Mouse (Mus musculus) gastrocnemius, postnatal 36 days (tissue): Measurements from ENCODE around the gene Traf3ip2. TPM values are rescaled to one million over a fixed set of nuclear protein-coding genes. Genes with fewer than 3 reads are reported as not detected.

ENCODE experiments used
- DNase-seq, 2 experiments: peaks; one replicate each; pipeline ENCODE4 v3.0.0; 2022
- intact Hi-C: fragments of 180-260 bp; cut with DNase I; formaldehyde crosslinking; loops from one replicate; pipeline ENCODE4 v1.15.1; 2025
- long read RNA-seq, 2 experiments: library from polyadenylated mRNA; stranded (forward); transcript quantifications; one replicate each; pipeline ENCODE4 v2.0.0; 2021
- total RNA-seq, 2 experiments: library from RNA; stranded (reverse); gene quantifications; 2 replicates each; pipeline ENCODE4 v1.2.3; 2021

Traf3ip2 gene
- total RNA-seq = 1 to 10 TPM; 4.9 to 5.1 TPM
- long read RNA-seq, experiment 1, partial matches to known transcripts = 0 of 10 reads
- long read RNA-seq, experiment 1, other reads (novel, unspliced or antisense) = 6 of 10 reads
- long read RNA-seq, experiment 2, partial matches to known transcripts = 1 of 8 reads
- long read RNA-seq, experiment 2, other reads (novel, unspliced or antisense) = 3 of 8 reads

DNA sequence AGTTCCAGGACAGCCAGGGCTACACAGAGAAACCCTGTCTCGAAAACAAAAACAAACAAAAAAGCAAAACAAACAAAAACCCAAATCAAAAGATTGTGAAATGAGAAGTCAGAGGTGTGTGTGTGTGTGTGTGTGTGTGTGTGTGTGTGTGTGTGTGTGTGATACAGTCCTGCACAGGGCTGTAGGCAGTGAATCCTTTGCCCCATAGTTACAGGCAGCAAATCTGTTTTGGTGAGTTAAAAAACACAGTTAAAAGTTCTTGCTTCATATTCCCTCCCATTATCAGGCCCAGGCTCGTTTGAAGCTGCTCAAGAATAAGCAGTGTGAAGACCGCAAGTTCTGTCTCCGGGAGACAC is at the start of gene Traf3ip2:
Gene Traf3ip2 (plus strand): TSS at position 302 of the 356 bp plus-strand sequence.
- DNase-seq = no peak
- intact Hi-C loops = loop anchor here (1.0 to 2.0 kb wide), 2 partner anchors 54 to 118 kb away; no protein-coding TSS in a partner anchor

DNA sequence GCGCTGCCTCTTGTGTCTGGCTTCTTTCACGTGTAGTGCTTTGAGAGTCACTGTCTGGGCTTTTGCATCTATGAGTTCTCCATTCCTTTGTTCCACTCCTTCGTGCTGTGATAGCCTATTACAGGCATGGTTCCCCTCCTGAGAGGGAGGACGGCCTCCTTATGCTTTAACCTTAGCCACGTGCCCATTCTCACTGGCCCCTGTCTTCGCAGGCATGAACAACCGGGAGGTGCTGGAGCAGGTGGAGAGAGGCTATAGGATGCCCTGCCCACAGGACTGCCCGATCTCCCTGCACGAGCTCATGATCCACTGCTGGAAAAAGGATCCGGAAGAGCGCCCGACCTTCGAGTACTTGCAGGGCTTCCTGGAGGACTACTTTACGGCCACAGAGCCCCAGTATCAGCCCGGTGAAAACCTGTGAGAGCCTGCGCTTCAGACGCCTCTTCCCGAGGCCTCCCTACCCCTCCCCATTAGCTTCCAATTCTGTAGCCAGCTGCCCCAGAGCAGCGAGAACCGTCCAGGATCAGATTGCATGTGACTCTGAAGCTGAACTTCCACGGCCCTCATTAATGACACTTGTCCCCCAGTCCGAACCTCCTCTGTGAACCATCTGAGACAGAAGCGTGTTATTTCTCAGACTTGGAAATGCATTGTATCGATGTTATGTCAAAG is 49.0 kb upstream of the Traf3ip2 start:
- intact Hi-C loops = loop anchor here (5.0 kb wide), 1 partner anchor 34 kb away; no protein-coding TSS in a partner anchor
- no peak for DNase-seq

DNA sequence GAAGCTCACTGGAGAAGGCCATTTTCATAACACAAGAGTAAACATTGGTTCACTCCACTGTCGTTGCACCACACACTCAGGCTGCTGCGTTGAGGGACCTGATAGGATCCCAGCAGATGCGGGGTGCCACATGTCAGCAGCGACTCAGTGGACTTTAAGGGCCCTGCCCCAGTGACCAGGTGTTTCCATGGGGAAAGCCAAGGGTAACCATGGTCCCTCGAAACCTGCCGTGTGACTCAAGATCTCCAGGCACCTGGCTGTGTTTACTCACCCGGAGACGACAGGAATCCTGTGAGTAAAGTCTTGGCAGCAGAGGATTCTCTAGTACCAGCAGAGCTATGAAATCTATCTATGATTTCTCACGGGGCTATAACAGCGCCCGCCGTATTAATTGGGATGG is 45.8 kb upstream of the Traf3ip2 start:
- no peak for DNase-seq
- intact Hi-C loops = no loop called here

DNA sequence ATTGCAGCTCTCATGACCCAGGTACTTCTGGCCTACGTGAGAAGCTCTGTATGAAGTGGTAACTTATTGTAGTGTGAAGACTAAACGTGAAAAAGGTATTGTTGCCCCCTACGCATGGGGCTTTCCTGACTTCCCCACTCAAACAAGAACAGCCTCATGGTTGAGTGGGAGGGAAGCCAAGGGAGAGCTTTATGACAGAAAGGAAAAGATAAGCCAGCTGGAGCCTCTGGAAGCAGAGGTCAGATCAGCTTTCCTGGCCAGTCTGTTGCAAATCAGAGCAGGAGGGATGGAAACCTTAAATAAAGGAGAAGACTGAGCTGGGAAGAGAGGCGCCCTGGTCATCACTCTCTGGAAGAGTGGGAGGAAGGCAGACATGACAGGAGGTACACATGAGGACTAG is 43.7 kb upstream of the Traf3ip2 start:
- DNase-seq = no peak
- intact Hi-C loops = no loop called here

DNA sequence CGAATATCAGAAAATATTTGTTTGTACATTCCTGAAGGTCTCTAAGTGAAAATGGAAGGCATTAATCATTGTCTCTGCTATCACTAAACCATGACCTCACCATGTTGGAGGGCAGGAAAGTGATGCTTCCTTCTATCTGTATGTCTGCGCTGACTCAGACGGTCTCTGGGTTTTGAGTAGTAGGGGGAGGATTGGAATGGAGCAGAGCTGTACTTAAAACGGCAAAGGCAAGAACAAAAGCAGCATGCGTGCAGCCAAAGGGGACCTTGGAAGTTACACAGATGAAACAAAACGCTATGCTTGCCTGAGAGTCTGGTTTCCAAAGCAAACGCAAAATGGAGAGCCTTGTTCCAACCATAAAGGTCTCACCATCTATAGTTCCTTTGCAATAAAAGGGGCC is 41.7 kb upstream of the Traf3ip2 start:
- DNase-seq = no peak
- intact Hi-C loops = no loop called here

DNA sequence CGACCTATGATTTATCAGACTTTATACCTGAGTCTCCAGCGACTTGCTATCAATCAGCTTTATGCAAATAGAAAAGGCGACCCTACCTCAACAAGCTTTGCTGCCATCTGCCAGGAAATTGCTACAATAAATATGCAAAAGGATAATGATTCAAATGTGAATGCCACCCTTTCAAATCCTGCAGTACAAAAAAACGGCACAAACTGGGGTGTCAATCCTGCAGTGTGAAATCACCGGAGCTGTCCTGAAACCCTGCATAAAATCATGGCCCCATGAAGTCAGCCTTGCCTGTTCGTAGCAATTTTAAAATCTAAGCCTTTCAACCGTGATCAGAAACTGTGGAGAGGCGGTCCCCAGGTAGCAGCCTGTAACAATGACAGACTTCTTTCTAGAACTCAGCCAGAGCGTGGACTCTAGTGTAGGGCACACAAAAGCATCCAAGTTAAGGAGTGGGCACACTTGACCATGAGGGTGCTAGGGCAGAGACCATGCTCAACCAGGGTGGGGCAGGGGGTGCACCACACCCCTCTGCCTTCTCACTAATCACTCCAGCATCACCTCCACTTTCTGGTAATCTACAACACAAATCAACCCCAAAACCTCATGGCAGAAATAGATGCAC is 40.6 kb upstream of the Traf3ip2 start:
- DNase-seq = no peak
- intact Hi-C loops = no loop called here

DNA sequence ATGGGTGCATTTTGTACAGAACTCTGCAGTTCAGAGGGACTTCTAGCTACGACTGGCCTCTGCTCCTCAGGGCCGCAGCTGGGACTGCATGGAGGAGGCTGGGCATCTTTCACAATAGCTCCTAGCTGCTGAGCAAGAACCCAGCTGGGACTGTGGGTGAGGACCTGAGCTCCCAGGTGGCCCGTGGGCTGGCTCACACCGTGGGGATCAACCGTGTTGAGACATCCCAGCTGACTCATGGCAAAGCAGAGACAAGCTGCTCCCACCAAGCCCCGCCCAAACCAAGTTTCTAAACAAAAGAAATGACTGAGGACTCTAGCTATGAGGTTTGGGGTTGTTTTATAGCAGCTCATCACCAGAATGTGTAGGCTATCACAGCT is 40.1 kb upstream of the Traf3ip2 start:
- intact Hi-C loops = no loop called here
- peak in 1 of 2 experiments; percentile 24 for DNase-seq

DNA sequence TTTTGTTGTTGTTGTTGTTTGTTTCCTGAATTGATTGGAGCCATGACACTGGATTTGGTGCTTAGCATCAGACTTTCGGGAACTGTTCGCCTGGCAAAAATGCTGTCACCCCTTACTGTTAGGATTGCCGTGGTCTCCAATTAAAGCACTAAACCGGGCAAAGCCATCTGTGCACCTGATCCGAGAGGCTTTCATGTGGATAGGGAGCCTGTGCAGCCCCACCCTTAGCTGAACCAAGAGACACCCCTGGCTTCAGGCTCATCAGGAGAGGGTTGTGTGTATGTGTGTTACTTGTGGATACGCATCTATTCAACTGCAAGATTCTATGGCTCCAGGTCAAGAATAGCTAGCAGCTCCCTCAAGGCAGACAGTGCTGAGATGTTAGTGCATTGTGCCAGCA is 36.3 kb upstream of the Traf3ip2 start:
- intact Hi-C loops = no loop called here

DNA sequence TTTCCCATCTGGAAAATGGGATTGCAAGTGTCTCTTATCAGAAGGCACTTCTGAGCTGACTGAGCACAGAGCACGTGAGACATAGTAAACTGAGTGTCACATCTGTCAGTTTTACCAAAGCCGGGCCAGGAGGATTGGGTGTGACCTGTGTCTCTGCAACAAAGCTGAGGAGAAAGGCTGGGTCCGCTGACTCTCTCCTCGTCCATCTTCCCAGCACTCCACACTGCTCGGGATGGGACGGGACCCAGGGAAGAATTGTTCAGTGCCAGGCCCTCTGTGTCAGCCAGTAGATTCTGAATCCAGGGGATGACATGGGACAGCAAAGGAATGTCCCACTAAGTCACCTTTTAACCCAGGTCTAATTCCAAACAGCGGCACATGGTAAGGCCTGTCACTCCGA is 32.3 kb upstream of the Traf3ip2 start:
- intact Hi-C loops = no loop called here
- no peak for DNase-seq

More for the DNA sequence above, 36.3 kb upstream of the Traf3ip2 start:
- no peak for DNase-seq

DNA sequence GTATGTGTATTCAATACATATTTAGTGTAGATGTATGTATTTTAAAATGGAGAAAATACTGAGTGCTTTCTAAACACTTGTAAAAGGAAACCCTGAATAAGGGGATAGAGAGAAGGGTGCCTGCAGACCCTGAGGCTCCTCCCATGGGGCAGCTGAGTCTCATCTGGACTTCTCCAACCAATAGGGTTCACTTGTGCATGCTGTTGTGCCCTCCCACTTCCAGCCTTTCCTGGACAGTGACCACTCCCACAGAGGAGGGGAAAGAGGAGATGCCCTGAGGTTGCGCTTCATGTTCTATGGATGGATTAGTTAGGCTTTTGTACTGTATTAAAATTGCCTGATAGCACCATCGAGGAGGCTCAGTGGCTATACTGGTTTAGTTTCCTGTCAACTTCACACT is 30.3 kb upstream of the Traf3ip2 start:
- intact Hi-C loops = no loop called here
- no peak for DNase-seq

DNA sequence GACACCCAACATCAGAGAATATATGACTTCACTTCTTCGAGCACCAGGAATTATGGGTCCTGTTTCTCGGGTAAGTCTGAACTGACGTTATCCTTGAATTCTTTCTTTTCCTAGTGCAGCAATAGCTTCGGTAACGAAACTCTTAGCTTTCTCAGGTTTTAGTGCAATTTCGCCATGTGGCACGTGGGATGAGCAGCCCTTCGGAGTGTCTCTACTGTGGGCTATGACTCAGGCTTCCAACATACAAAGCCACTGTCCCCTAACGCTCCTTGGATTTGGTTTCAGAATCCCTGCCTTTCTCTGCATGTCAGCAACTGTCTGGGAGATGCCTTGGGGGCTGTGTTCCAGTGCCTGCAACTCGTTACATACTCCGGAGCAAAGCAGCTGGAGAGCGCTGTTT is 29.0 kb upstream of the Traf3ip2 start:
- intact Hi-C loops = no loop called here
- no peak for DNase-seq

DNA sequence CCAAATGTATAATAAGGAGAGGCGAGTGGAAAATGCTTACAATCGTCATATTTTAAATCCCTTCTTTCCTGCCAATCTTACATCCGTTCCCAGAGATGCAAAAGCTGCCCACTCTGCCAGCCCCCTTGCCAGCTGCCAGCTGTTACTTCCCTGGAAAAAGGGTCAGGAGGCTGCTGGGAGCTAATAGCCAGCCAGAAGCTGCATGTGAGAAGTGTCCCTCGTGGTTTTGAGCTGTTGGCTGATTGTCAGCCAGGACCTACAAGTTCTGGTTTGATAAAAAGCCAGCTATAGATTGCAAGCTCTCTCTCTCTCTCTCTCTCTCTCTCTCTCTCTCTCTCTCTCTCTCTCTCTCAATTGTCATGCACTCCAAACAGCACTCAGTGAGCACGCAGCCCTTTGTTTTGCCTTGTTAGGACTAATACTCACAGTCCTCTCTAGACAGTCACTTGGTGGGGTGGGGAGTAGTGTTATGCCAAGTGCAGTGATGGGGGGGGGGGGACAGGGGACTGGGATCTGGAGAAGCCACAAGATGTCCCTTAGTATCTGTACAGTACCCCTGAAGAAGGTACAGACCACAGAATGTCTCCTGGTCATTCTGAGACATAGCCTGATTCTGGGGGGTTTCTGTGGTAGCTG is 25.3 kb upstream of the Traf3ip2 start:
- no peak for DNase-seq
- intact Hi-C loops = no loop called here

DNA sequence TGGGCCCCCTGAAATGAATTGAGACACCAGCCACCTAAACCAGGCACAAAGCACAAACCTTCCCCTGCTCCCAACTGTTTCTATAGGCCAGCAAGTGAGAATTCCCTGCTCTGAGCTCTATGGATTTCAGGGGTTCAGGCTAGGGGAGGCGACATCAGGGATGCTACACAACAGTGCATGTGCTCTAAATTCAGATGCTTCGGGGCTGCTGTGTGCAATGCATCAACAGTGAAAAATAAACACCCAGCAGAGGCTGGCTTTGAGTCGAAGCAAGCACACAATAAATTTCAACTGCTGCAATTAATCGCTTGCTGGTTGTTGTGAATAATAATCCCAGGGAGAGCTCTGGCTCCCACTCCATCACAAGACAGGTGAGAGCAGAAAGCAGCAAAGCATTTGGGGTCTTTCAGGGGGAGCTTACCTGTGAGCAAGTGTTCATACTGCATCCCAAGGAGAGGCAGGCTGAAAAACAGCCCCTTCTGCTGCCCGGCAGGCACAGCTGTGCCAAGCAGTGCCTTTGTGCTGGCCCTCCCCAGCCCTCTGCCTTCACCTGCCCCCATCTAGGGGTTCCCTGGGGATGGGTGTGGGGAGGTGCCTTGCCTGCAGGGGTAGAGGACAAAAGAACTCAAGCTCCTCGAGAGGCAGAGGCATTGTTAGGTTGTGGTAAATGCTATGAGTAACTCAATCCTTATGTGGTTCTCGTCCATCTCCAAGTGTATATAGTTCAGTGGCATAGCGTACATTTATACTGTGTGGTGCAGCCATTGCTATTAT is 24.6 kb upstream of the Traf3ip2 start:
- no peak for DNase-seq
- intact Hi-C loops = no loop called here

DNA sequence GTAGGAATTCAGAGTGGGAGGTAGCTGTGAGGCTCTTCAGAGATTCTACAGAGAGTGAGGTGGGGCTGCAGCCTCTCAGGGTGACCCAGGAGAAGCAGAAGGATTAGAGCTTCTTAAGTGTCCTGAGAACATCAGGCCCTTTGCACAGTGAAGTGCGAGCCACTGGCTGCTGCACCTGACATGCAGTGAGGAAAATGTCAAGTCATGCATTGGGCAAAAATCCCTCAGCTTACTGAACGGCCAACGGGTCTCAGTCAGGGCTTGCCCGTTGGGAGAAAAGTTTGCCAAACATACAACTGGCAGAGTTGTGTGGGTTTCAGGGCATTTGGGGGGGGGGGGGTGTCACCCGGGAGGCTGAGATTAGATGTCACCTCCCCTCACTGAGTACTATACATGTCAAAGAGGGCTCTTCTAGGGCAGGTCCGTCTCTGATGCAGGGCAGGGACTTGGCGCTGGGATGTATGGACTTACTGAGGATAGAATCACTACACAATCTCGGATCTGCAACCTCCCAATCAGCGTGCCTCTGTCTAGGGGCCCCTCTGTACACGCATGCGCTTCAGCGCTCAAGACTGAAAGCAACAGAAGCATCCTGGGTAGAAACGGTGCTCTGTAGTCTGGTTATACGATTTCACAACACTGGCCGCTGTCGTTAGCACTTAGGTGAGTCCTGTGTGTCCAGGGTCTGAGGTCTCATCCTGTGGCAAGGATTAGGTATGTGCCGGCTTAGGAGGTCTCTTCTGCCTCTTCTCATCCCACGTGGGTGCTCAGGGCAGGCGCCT is 22.8 kb upstream of the Traf3ip2 start:
- no peak for DNase-seq
- intact Hi-C loops = no loop called here

DNA sequence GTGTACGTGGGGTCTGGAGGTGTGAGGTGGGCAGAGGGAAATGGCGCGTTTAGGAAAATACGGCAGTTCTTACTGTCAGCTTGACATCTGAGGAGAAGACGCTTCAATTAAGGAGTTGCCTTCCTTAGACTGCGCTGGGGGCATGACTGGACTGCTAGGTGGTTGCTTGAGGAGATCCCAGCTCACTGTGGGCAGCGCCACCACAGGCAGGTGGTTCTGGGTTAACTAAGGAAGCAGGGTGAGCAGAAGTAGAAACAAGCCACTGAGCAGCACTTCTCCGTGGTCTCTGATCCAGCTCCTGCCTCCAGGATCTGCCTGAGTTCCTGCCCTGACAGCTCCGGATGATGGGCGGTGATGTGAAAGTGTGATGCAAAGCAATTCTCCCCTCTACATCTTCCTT is 22.1 kb upstream of the Traf3ip2 start:
- intact Hi-C loops = no loop called here
- DNase-seq = no peak

DNA sequence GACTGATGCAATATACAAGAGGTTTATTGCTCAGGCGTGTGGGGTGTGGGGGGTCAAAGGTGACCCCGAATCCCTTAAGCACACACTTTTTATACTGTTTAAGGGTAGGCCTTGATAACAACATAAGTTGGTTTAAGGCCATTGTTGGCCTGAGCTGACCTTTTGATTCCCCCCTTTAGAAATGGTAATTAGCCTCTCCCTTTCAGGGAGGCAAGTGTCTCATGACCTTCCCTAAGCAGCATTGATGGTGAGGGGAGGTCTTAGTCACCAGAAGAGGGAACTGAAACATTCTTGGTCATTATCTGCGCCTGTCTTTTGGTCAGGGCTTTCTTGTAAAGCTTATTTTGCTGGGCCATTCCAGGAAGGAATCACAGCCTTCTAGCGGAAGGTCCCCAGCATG is 20.2 kb upstream of the Traf3ip2 start:
- intact Hi-C loops = no loop called here
- no peak for DNase-seq

DNA sequence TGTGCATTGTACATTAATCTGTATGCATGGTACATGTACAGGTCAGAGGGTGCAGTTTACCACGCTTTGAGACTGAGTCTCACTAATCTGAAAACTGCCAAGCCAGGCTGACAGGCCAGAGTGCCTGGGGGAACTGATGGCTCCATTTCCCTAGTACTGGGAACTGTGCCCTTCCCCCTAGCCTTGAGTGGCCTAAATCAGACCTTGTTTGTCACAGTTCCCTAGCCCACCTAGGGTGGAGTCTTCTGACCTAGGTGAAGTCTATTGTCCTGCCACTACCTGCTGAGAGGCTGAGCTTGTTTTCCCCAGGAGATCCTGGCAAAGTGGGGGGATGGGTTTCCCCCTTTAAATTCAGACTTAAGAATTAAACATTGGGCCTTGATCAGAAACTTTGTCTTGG is 18.0 kb upstream of the Traf3ip2 start:
- intact Hi-C loops = loop anchor here (5.0 kb wide), 2 partner anchors 32 to 377 kb away; no protein-coding TSS in a partner anchor
- no peak for DNase-seq

DNA sequence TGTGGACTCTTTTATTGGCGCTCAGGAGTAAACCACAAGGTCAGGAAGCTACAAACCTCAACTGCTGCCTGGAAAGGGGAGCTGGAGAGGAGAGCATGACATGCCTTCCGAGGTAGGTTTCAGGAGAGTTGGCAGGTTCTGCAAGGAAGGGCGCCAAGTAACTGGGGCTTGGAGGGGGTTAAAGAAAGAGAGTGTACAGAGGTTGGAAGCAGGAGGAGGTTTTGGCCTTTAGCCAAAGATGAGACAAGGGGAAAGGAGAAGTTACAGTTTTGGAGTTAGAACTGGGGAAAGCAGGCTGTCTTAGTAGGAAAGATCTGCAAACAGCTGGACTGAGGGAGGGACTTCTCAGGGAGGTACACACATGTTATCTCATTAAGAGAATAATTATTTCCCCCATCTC is 16.9 kb upstream of the Traf3ip2 start:
- intact Hi-C loops = loop anchor here (5.0 kb wide), 2 partner anchors 34 to 379 kb away; no protein-coding TSS in a partner anchor
- DNase-seq = no peak

DNA sequence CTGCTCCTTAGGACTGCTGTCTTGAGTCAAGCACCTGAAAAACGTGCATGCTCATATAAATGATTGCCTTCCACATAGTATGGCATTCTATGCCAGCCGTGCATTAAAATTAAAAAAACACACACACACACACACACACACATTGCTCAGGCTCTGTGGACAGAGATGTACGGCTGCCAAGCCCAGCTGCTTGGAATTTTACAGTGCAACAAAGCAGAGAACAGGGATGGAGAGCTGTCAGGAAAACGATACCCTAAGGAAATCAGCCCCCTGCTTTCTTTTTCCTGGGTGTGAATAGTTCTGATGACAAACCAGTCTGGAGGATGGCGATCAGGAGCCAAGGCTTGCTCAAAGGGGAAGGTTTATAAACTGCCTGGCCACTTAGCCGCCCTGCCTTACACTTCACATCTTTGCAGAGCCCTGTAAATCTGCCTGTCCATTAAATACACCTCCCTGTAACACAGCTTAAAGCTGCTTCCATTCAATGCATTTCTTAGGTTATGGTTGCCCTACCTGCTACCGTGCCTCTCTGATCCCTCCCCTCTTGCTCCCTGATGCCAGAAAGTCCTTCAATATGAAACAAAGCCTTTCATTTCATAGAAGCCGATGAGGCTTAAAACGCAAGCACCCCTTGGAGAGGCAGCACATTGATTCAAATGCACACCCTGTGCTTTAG is 15.5 kb upstream of the Traf3ip2 start:
- DNase-seq = no peak
- intact Hi-C loops = loop anchor here (5.0 kb wide), 2 partner anchors 35 to 380 kb away; no protein-coding TSS in a partner anchor
